Mouse (Mus musculus) liver, adult 2 months (tissue): ENCODE results near the gene Col4a2.

ENCODE experiments used
- CTCF ChIP-seq: fragments of 200-500 bp; IDR thresholded peaks from 2 replicates; pipeline ENCODE4 v1.5.1; 2011; ENCODE audit warnings: low read depth, low read length, control low read depth
- POLR2A ChIP-seq: fragments of 200-500 bp; IDR thresholded peaks from 2 replicates; pipeline ENCODE4 v1.6.1; 2011; ENCODE audit warnings: low read length, control low read depth; ENCODE audit not compliant: insufficient read depth; ENCODE audit errors: extremely low read depth

GRCm38 (mm10) chr8:11457278-11457677 lies 144.7 kb downstream of the Col4a2 start:
- TF ChIP-seq CTCF, result no peak
- TF ChIP-seq POLR2A, result no peak
